Mouse (Mus musculus): ENCODE measurements around the gene Nes. TPM values are rescaled to one million over a fixed set of nuclear protein-coding genes. Genes with fewer than 3 reads are reported as not detected.

Nes gene
- polyA plus RNA-seq, 1 experiment, result 0.26 TPM

DNA sequence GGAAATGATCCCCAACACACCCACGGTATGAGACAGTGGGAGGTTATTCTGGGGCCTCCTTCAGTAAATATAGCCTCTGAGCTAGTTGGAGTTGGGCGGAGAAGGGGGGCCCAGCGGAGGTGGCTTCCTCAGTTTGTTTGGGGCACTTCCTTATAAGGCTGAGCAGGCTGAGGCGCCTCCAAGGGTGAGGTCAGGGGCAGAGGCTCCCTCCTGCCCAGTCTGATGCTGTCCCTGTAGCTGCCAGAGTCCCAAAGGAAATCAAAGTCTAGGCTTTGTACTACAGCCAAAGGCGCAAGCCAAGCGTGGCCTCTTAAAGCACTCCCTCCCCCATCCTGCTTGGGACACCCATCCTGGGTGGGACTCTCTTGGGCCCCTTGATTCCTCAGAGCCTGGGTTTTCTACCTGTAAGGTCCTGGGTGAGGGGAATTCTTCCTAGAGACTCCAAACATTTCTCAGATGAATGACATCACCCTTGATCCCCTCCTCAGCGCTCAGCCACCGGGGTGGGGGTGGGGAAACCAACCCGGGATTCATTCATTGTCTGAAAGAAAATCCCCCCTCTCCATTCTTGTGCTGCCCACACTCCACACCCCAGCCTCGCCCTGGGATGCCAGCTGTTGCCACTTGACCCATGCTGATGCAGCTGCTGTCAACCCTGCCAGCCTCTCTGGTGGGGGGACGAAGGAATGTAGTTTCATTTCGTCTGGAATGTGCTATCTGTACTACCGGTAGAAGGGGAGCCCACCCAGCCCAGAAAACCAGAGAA is 12.1 kb downstream of the Nes start:
- Histone ChIP-seq H3K27me3 (ENCODE audit: control insufficient read depth, insufficient read depth, low read length) (no peaks in the 10 kb centered on the region), H3K4me1 (ENCODE audit: control insufficient read depth, insufficient read depth, low read length) (peaks cover 17% of the 10 kb centered on the region), H3K36me3 (ENCODE audit: control insufficient read depth, insufficient read depth, low read length) (no peaks in the 10 kb centered on the region), H3K27ac (ENCODE audit: control insufficient read depth, insufficient read depth, low read depth, low read length) (no peak overlapping the region), H3K4me3 (ENCODE audit: control insufficient read depth, low read depth, low read length) (no peak overlapping the region)
- TF ChIP-seq POLR2A (IDR thresholded peaks at IDR 0.05; ENCODE audit: control insufficient read depth, low read depth, low read length) (no peak), CTCF (IDR thresholded peaks at IDR 0.05; ENCODE audit: control insufficient read depth, insufficient read depth, insufficient replicate concordance, low read depth, low read length) (no peak)

GRCm38 (mm10) chr3:87983627-87984026 is 12.7 kb downstream of the Nes start:
- Histone ChIP-seq H3K36me3 (ENCODE audit: control insufficient read depth, insufficient read depth, low read length) (no peaks in the 10 kb centered on the region), H3K4me1 (ENCODE audit: control insufficient read depth, insufficient read depth, low read length) (peaks cover 22% of the 10 kb centered on the region), H3K27me3 (ENCODE audit: control insufficient read depth, insufficient read depth, low read length) (no peaks in the 10 kb centered on the region), H3K4me3 (ENCODE audit: control insufficient read depth, low read depth, low read length) (no peak overlapping the region), H3K27ac (ENCODE audit: control insufficient read depth, insufficient read depth, low read depth, low read length) (no peak overlapping the region)
- TF ChIP-seq CTCF (IDR thresholded peaks at IDR 0.05; ENCODE audit: control insufficient read depth, insufficient read depth, insufficient replicate concordance, low read depth, low read length) (no peak), POLR2A (IDR thresholded peaks at IDR 0.05; ENCODE audit: control insufficient read depth, low read depth, low read length) (no peak)

DNA sequence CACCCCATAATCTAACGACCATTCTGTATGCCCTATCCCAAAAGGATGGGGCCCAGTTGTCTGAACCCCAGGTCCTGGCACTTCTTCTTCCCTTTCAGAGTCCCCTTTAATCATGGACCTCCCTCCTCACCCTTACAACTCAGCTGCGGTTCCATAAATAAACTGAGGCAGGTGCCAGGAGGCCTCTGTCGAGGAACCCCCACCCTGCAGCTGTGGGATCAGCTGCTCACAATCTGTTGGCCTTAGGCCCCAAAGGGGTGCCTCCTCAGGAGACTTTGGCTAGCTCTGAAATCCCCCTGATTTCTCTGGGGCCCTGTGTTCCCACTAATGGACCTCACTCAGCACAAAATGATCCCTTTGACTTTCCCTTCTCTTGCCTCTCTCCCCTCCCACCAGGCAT is 13.2 kb downstream of the Nes start:
- Histone ChIP-seq H3K27ac (ENCODE audit: control insufficient read depth, insufficient read depth, low read depth, low read length) (no peak overlapping the region), H3K4me3 (ENCODE audit: control insufficient read depth, low read depth, low read length) (no peak overlapping the region), H3K36me3 (ENCODE audit: control insufficient read depth, insufficient read depth, low read length) (no peaks in the 10 kb centered on the region), H3K4me1 (ENCODE audit: control insufficient read depth, insufficient read depth, low read length) (peaks cover 22% of the 10 kb centered on the region), H3K27me3 (ENCODE audit: control insufficient read depth, insufficient read depth, low read length) (no peaks in the 10 kb centered on the region)
- TF ChIP-seq CTCF (IDR thresholded peaks at IDR 0.05; ENCODE audit: control insufficient read depth, insufficient read depth, insufficient replicate concordance, low read depth, low read length) (no peak), POLR2A (IDR thresholded peaks at IDR 0.05; ENCODE audit: control insufficient read depth, low read depth, low read length) (no peak)

GRCm38 (mm10) chr3:87985505-87986320 is 14.8 kb downstream of the Nes start:
- Histone ChIP-seq H3K4me3 (ENCODE audit: control insufficient read depth, low read depth, low read length) (no peak overlapping the region), H3K36me3 (ENCODE audit: control insufficient read depth, insufficient read depth, low read length) (no peaks in the 10 kb centered on the region), H3K27ac (ENCODE audit: control insufficient read depth, insufficient read depth, low read depth, low read length) (no peak overlapping the region), H3K27me3 (ENCODE audit: control insufficient read depth, insufficient read depth, low read length) (no peaks in the 10 kb centered on the region), H3K4me1 (ENCODE audit: control insufficient read depth, insufficient read depth, low read length) (peaks cover 22% of the 10 kb centered on the region)
- TF ChIP-seq POLR2A (IDR thresholded peaks at IDR 0.05; ENCODE audit: control insufficient read depth, low read depth, low read length) (no peak), CTCF (IDR thresholded peaks at IDR 0.05; ENCODE audit: control insufficient read depth, insufficient read depth, insufficient replicate concordance, low read depth, low read length) (no peak)

- Histone ChIP-seq H3K27ac (ENCODE audit: control insufficient read depth, insufficient read depth, low read depth, low read length) (no peak overlapping the region), H3K4me3 (ENCODE audit: control insufficient read depth, low read depth, low read length) (peak overlapping the region; percentile 76), H3K4me1 (ENCODE audit: control insufficient read depth, insufficient read depth, low read length) (peaks cover 22% of the 10 kb centered on the region), H3K36me3 (ENCODE audit: control insufficient read depth, insufficient read depth, low read length) (no peaks in the 10 kb centered on the region), H3K27me3 (ENCODE audit: control insufficient read depth, insufficient read depth, low read length) (no peaks in the 10 kb centered on the region)
- TF ChIP-seq POLR2A (IDR thresholded peaks at IDR 0.05; ENCODE audit: control insufficient read depth, low read depth, low read length) (no peak), CTCF (IDR thresholded peaks at IDR 0.05; ENCODE audit: control insufficient read depth, insufficient read depth, insufficient replicate concordance, low read depth, low read length) (peak; percentile 95)
Measured at GRCm38 (mm10) chr3:87986868-87987267, 16.0 kb downstream of the Nes start.

- no peaks in the 10 kb centered on the region for H3K27me3 ChIP-seq (ENCODE audit: control insufficient read depth, insufficient read depth, low read length)
- peaks cover 22% of the 10 kb centered on the region for H3K4me1 ChIP-seq (ENCODE audit: control insufficient read depth, insufficient read depth, low read length)
- H3K27ac ChIP-seq (ENCODE audit: control insufficient read depth, insufficient read depth, low read depth, low read length), result no peak overlapping the region
- no peak for TF ChIP-seq CTCF (IDR thresholded peaks at IDR 0.05; ENCODE audit: control insufficient read depth, insufficient read depth, insufficient replicate concordance, low read depth, low read length)
- TF ChIP-seq POLR2A (IDR thresholded peaks at IDR 0.05; ENCODE audit: control insufficient read depth, low read depth, low read length), result peak; percentile 22; the same call in 1 of the 2 replicates
- peak overlapping the region; percentile 76 for H3K4me3 ChIP-seq (ENCODE audit: control insufficient read depth, low read depth, low read length)
- no peaks in the 10 kb centered on the region for H3K36me3 ChIP-seq (ENCODE audit: control insufficient read depth, insufficient read depth, low read length)
Measured at GRCm38 (mm10) chr3:87987633-87988032, 16.8 kb downstream of the Nes start.

DNA sequence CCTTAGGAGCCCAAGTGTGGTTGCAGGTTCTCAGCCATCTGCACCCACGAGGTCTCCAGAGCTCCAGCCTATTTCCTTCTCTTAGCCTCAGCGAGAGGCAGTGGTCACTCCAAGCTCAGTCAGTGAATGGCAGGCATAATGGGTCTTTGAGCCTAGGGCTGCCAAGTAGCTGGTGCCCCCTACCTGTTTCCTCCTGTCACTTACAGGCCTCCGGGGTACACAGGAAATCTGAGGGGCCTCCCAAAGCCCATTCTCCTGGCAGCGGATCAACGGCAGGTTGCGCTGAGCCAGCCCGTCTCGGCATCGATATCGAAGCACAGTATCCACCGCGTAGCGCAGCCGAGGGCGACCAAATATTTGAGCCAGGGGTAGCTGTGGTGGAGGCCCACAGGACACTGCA is 17.2 kb downstream of the Nes start:
- Histone ChIP-seq H3K27me3 (ENCODE audit: control insufficient read depth, insufficient read depth, low read length) (no peaks in the 10 kb centered on the region), H3K4me1 (ENCODE audit: control insufficient read depth, insufficient read depth, low read length) (peaks cover 22% of the 10 kb centered on the region), H3K4me3 (ENCODE audit: control insufficient read depth, low read depth, low read length) (peak overlapping the region; percentile 76), H3K36me3 (ENCODE audit: control insufficient read depth, insufficient read depth, low read length) (no peaks in the 10 kb centered on the region), H3K27ac (ENCODE audit: control insufficient read depth, insufficient read depth, low read depth, low read length) (no peak overlapping the region)
- TF ChIP-seq CTCF (IDR thresholded peaks at IDR 0.05; ENCODE audit: control insufficient read depth, insufficient read depth, insufficient replicate concordance, low read depth, low read length), result no peak
- TF ChIP-seq POLR2A (IDR thresholded peaks at IDR 0.05; ENCODE audit: control insufficient read depth, low read depth, low read length), result no peak

Measured in testis, adult 2 months (tissue).